Mouse (Mus musculus) embryonic facial prominence, embryonic 15.5 days (tissue): ENCODE results near the gene Dhfr. TPM values are rescaled to one million over a fixed set of nuclear protein-coding genes. Genes with fewer than 3 reads are reported as not detected.
A peak's percentile ranks its signal among the peaks of the same experiment; 100 is the strongest.
"Not testable (repeated sequence)": the region's sequence is repeated elsewhere in the genome, so short reads cannot be mapped to it uniquely, and the experiment has no call there.

Source experiments
- ATAC-seq: fragments of 200-750 bp; cut with Nextera tagmentation; 2 replicates; pipeline ENCODE4 v1.8.0; 2017; ENCODE audit warnings: low read depth, moderate TSS enrichment; ENCODE audit not compliant: insufficient number of reproducible peaks, low FRiP score, low TSS enrichment
- H3K27ac ChIP-seq: fragments of 300-500 bp; sonication (generic); replicated peaks from 2 replicates; pipeline ENCODE4 v1.5.1; 2015; ENCODE audit warnings: mild to moderate bottlenecking, inconsistent platforms
- H3K27me3 ChIP-seq: fragments of 300-500 bp; sonication (generic); 2 replicates; pipeline ENCODE4 v1.6.1; 2015; ENCODE audit warnings: inconsistent platforms
- H3K36me3 ChIP-seq: fragments of 300-500 bp; sonication (generic); 2 replicates; pipeline ENCODE4 v1.6.1; 2015; ENCODE audit warnings: mild to moderate bottlenecking, inconsistent platforms
- H3K4me1 ChIP-seq: fragments of 300-500 bp; sonication (generic); 2 replicates; pipeline ENCODE4 v1.6.1; 2015; ENCODE audit warnings: inconsistent platforms
- H3K4me2 ChIP-seq: fragments of 300-500 bp; sonication (generic); replicated peaks from 2 replicates; pipeline ENCODE4 v1.6.1; 2015; ENCODE audit warnings: mild to moderate bottlenecking, inconsistent platforms
- H3K4me3 ChIP-seq: fragments of 300-500 bp; sonication (generic); replicated peaks from 2 replicates; pipeline ENCODE4 v1.5.1; 2015; ENCODE audit warnings: mild to moderate bottlenecking, inconsistent platforms
- H3K9ac ChIP-seq: fragments of 300-500 bp; sonication (generic); 2 replicates; pipeline ENCODE4 v1.6.1; 2015; ENCODE audit warnings: inconsistent platforms
- H3K9me3 ChIP-seq: fragments of 300-500 bp; sonication (generic); replicated peaks from 2 replicates; pipeline ENCODE4 v1.6.1; 2016; ENCODE audit warnings: inconsistent platforms
- WGBS: fragments of 180-500 bp; shearing (Covaris S2); methylation state at CpG from one replicate; pipeline ENCODE4 v1.1.7; 2015; 5-methylcytosine and 5-hydroxymethylcytosine counted together
- polyA plus RNA-seq: library from polyadenylated mRNA; unstranded; fragments of >200 nt; fragmentation: Nextera tagmentation; extraction: Ambion mirVana; gene quantifications from 2 replicates; pipeline ENCODE4 v1.2.1, GENCODE M21; 2015

The Dhfr gene
- polyA plus RNA-seq, 1 experiment from 2014 or later: 12.3 TPM

- no peaks in the 10 kb centered on the region for H3K9me3 ChIP-seq
- H3K36me3 ChIP-seq: peaks cover 59% of the 10 kb centered on the region
- H3K4me1 ChIP-seq: no peaks in the 10 kb centered on the region
- no peak overlapping the region for H3K4me2 ChIP-seq
- H3K4me3 ChIP-seq: no peak overlapping the region
- H3K27ac ChIP-seq: no peak overlapping the region
- H3K27me3 ChIP-seq: no peaks in the 10 kb centered on the region
- 97% methylated on average over 8 of the region's 8 CpGs for WGBS
- no peak for ATAC-seq
- no peak overlapping the region for H3K9ac ChIP-seq
These were observed 10.5 kb upstream of the Dhfr start for GRCm38 (mm10) chr13:92344033-92344432.

GRCm38 (mm10) chr13:92346338-92346737 is 8.2 kb upstream of the Dhfr start:
- H3K4me2 ChIP-seq: no peak overlapping the region
- peaks cover 56% of the 10 kb centered on the region for H3K36me3 ChIP-seq
- H3K27me3 ChIP-seq: no peaks in the 10 kb centered on the region
- 83% methylated on average over 5 of the region's 5 CpGs for WGBS
- ATAC-seq: no peak
- H3K4me3 ChIP-seq: no peak overlapping the region
- H3K9me3 ChIP-seq: no peaks in the 10 kb centered on the region
- H3K9ac ChIP-seq: no peak overlapping the region
- no peak overlapping the region for H3K27ac ChIP-seq
- no peaks in the 10 kb centered on the region for H3K4me1 ChIP-seq

GRCm38 (mm10) chr13:92351100-92351499 is 3.4 kb upstream of the Dhfr start:
- WGBS: 77% methylated on average over 6 of the region's 6 CpGs
- no peak for ATAC-seq
- H3K4me2 ChIP-seq: no peak overlapping the region
- no peaks in the 10 kb centered on the region for H3K9me3 ChIP-seq
- no peaks in the 10 kb centered on the region for H3K27me3 ChIP-seq
- no peak overlapping the region for H3K27ac ChIP-seq
- H3K9ac ChIP-seq: no peak overlapping the region
- H3K4me3 ChIP-seq: no peak overlapping the region
- H3K4me1 ChIP-seq: peaks cover 20% of the 10 kb centered on the region
- H3K36me3 ChIP-seq: peaks cover 25% of the 10 kb centered on the region

- whole genome bisulfite sequencing: 12% methylated on average over 4 of the region's 4 CpGs
- H3K36me3 ChIP-seq: peaks cover 4% of the 10 kb centered on the region; the same call in 1 of the 2 replicates
These were observed 570 bp upstream of the Dhfr start for GRCm38 (mm10) chr13:92353956-92354355.

GRCm38 (mm10) chr13:92355272-92355643 is 732 bp downstream of the Dhfr start:
- peaks cover 23% of the 10 kb centered on the region for H3K4me1 ChIP-seq
- 2% methylated on average over 24 of the region's 24 CpGs for WGBS
- ATAC-seq: peak; percentile 13
- H3K4me3 ChIP-seq: peak overlapping the region; percentile 84
- H3K36me3 ChIP-seq: peaks cover 5% of the 10 kb centered on the region; the same call in 1 of the 2 replicates
- peak overlapping the region; percentile 35 for H3K9ac ChIP-seq
- H3K9me3 ChIP-seq: no peaks in the 10 kb centered on the region
- H3K27me3 ChIP-seq: no peaks in the 10 kb centered on the region
- 0 out of 2 replicates have a peak overlapping the region, but pooled peaks have one; percentile 35 for H3K27ac ChIP-seq
- peak overlapping the region; percentile 90 for H3K4me2 ChIP-seq

More at GRCm38 (mm10) chr13:92353956-92354355, 570 bp upstream of the Dhfr start:
- no peaks in the 10 kb centered on the region for H3K9me3 ChIP-seq
- peak overlapping the region; percentile 84 for H3K4me3 ChIP-seq
- H3K27ac ChIP-seq: peak overlapping the region; percentile 96
- H3K4me2 ChIP-seq: peak overlapping the region; percentile 90
- peaks cover 23% of the 10 kb centered on the region for H3K4me1 ChIP-seq
- no peaks in the 10 kb centered on the region for H3K27me3 ChIP-seq
- ATAC-seq: no peak
- H3K9ac ChIP-seq: no peak overlapping the region; the same call in 1 of the 2 replicates

GRCm38 (mm10) chr13:92356376-92356775 is 1.9 kb downstream of the Dhfr start:
- Histone ChIP-seq H3K4me2 (peak overlapping the region; percentile 90; the same call in 1 of the 2 replicates), H3K36me3 (peaks cover 5% of the 10 kb centered on the region; the same call in 1 of the 2 replicates), H3K9me3 (no peaks in the 10 kb centered on the region), H3K9ac (no peak overlapping the region), H3K4me3 (peak overlapping the region; percentile 84), H3K27me3 (no peaks in the 10 kb centered on the region), H3K27ac (no peak overlapping the region), H3K4me1 (peaks cover 23% of the 10 kb centered on the region)
- ATAC-seq: no peak
- 74% methylated on average over 7 of the region's 7 CpGs for WGBS

GRCm38 (mm10) chr13:92357644-92358043 is 3.1 kb downstream of the Dhfr start:
- whole genome bisulfite sequencing: 54% methylated on average over 2 of the region's 2 CpGs
- Histone ChIP-seq H3K9ac (no peak overlapping the region), H3K4me2 (no peak overlapping the region), H3K36me3 (peaks cover 5% of the 10 kb centered on the region; the same call in 1 of the 2 replicates), H3K9me3 (no peaks in the 10 kb centered on the region), H3K27me3 (no peaks in the 10 kb centered on the region), H3K27ac (no peak overlapping the region), H3K4me3 (no peak overlapping the region), H3K4me1 (peaks cover 23% of the 10 kb centered on the region)
- no peak for ATAC-seq

GRCm38 (mm10) chr13:92361609-92362008 is 7.1 kb downstream of the Dhfr start:
- ATAC-seq: no peak

GRCm38 (mm10) chr13:92365312-92365711 is 10.8 kb downstream of the Dhfr start:
- 34% methylated on average over 4 of the region's 4 CpGs for WGBS
- H3K27me3 ChIP-seq: no peaks in the 10 kb centered on the region
- H3K4me1 ChIP-seq: no peaks in the 10 kb centered on the region; the same call in 1 of the 2 replicates
- H3K36me3 ChIP-seq: peaks cover 10% of the 10 kb centered on the region; the same call in 1 of the 2 replicates
- peak overlapping the region; percentile 4; the same call in 1 of the 2 replicates for H3K27ac ChIP-seq
- H3K4me3 ChIP-seq: no peak overlapping the region
- no peaks in the 10 kb centered on the region for H3K9me3 ChIP-seq
- H3K4me2 ChIP-seq: no peak overlapping the region
- peak; percentile 51; the same call in 1 of the 2 replicates for ATAC-seq
- H3K9ac ChIP-seq: no peak overlapping the region

More at GRCm38 (mm10) chr13:92361609-92362008, 7.1 kb downstream of the Dhfr start:
- 84% methylated on average over 2 of the region's 2 CpGs for WGBS
- Histone ChIP-seq H3K27ac (no peak overlapping the region), H3K9ac (no peak overlapping the region), H3K4me1 (no peaks in the 10 kb centered on the region; the same call in 1 of the 2 replicates), H3K36me3 (peaks cover 5% of the 10 kb centered on the region; the same call in 1 of the 2 replicates), H3K27me3 (no peaks in the 10 kb centered on the region), H3K4me3 (no peak overlapping the region), H3K4me2 (no peak overlapping the region), H3K9me3 (no peaks in the 10 kb centered on the region)

- no peak for ATAC-seq
- peaks cover 10% of the 10 kb centered on the region; the same call in 1 of the 2 replicates for H3K36me3 ChIP-seq
- no peaks in the 10 kb centered on the region for H3K9me3 ChIP-seq
- no peak overlapping the region for H3K4me2 ChIP-seq
- H3K9ac ChIP-seq: no peak overlapping the region
- no peaks in the 10 kb centered on the region for H3K4me1 ChIP-seq
- no peak overlapping the region for H3K4me3 ChIP-seq
- H3K27me3 ChIP-seq: no peaks in the 10 kb centered on the region
- 93% methylated on average over 3 of the region's 3 CpGs for WGBS
- H3K27ac ChIP-seq: no peak overlapping the region
These were observed 16.3 kb downstream of the Dhfr start for GRCm38 (mm10) chr13:92370811-92371210.

GRCm38 (mm10) chr13:92371466-92371865 is 16.9 kb downstream of the Dhfr start:
- H3K9ac ChIP-seq, H3K27me3 ChIP-seq, ATAC-seq, H3K9me3 ChIP-seq, H3K4me2 ChIP-seq, H3K4me1 ChIP-seq, H3K27ac ChIP-seq, H3K4me3 ChIP-seq: not testable (repeated sequence)
- WGBS: 96% methylated on average over 6 of the region's 6 CpGs
- peaks cover 12% of the 10 kb centered on the region; the same call in 1 of the 2 replicates for H3K36me3 ChIP-seq

- no peak overlapping the region for H3K4me3 ChIP-seq
These were observed 32.8 kb downstream of the Dhfr start for GRCm38 (mm10) chr13:92387367-92387766.

More at GRCm38 (mm10) chr13:92387367-92387766, 32.8 kb downstream of the Dhfr start:
- Histone ChIP-seq H3K4me2 (no peak overlapping the region), H3K27me3 (no peaks in the 10 kb centered on the region), H3K27ac (no peak overlapping the region), H3K36me3 (no peaks in the 10 kb centered on the region), H3K4me1 (no peaks in the 10 kb centered on the region), H3K9me3 (no peaks in the 10 kb centered on the region), H3K9ac (no peak overlapping the region)
- no peak for ATAC-seq
- 82% methylated on average over 3 of the region's 3 CpGs for WGBS
